Comparison of ENCODE assay signal across 24 mouse cellular contexts in the genomic region with DNA sequence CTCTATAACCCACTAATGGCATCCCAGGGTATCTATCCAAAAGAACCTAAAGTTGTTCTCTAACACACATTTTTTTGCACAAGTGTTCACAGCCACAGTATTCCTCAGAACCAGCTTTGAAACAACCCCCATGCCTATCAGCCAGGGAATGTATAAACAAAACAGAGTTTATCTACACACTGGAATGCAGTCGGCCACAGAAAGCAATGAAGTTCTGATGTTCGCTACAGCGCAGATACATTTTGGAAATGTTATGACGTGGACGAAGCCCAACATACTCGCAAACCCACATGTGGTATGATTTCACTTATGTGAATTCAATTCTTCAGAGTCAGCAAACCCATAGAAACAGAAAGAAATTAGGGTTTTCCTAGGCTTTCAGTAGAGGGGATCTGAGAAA. TPM values are rescaled to one million over a fixed set of nuclear protein-coding genes. Genes with fewer than 3 reads are reported as not detected.
DNase-seq lines count a peak whose midpoint lies in the region; ATAC-seq and TF ChIP-seq lines count a peak whose summit lies in the region.
"Had no signal": no experiment of that assay in that cellular context is flagged by ENCODE, and none has a peak within 500 bp of the region (broad histone marks: within the 10 kb centered on the region; RNA-seq: fewer than 3 reads in every experiment).

No protein-coding gene starts in this region.

- H3K4me1 ChIP-seq in heart, embryonic 10.5 days, result peaks cover 79% of the 10 kb centered on the region
- peaks cover 53% of the 10 kb centered on the region for H3K4me1 ChIP-seq in lung, embryonic 15.5 days

- DNase-seq in heart, embryonic 10.5 days (ENCODE audit: low spot score), result no peak
- no peak for DNase-seq in heart, postnatal 4 days
- DNase-seq in layer of hippocampus, adult 2 months (ENCODE audit: low spot score in 2 of 2), result no peak
- DNase-seq in layer of hippocampus, postnatal 36 days, result no peak
- DNase-seq in lung, adult 18-20 months, result no peak
- DNase-seq in yolk sac, embryonic 10.5 days (ENCODE audit: low spot score), result peak; percentile 34
- DNase-seq: adrenal gland, postnatal 10 days; cerebellum, adult 9-10 months; cerebellum, postnatal 36 days; gastrocnemius, postnatal 10 days; kidney, adult 9 months; kidney, postnatal 10 days; left cerebral cortex, postnatal 4 days; liver, postnatal 0 days; midbrain, embryonic 14.5 days; thymus, adult 2 months; thymus, postnatal 36 days had no signal

- no peak overlapping the region for H3K4me3 ChIP-seq in heart, embryonic 10.5 days
- no peak overlapping the region for H3K4me3 ChIP-seq in layer of hippocampus, adult 2 months
- H3K4me3 ChIP-seq in lung, embryonic 15.5 days, result no peak overlapping the region
- H3K4me3 ChIP-seq: embryonic facial prominence, embryonic 12.5 days; forebrain, embryonic 13.5 days; heart, embryonic 12.5 days had no signal

- H3K9me3 ChIP-seq in heart, embryonic 10.5 days, result no peaks in the 10 kb centered on the region
- no peaks in the 10 kb centered on the region for H3K9me3 ChIP-seq in lung, embryonic 15.5 days
- H3K9me3 ChIP-seq: embryonic facial prominence, embryonic 12.5 days; forebrain, embryonic 13.5 days had no signal

- no peak overlapping the region for H3K4me2 ChIP-seq in lung, embryonic 15.5 days
- H3K4me2 ChIP-seq: embryonic facial prominence, embryonic 12.5 days; forebrain, embryonic 13.5 days; heart, embryonic 12.5 days; hindbrain, embryonic 14.5 days had no signal

- H3K27ac ChIP-seq in heart, embryonic 10.5 days, result peak overlapping the region; percentile 44; the same call in 1 of the 2 replicates
- peak overlapping the region; percentile 96 for H3K27ac ChIP-seq in layer of hippocampus, adult 2 months
- H3K27ac ChIP-seq in lung, embryonic 15.5 days, result peak overlapping the region; percentile 58
- H3K27ac ChIP-seq: embryonic facial prominence, embryonic 12.5 days; forebrain, embryonic 13.5 days; hindbrain, embryonic 14.5 days had no signal

- 23% methylated on average over 6 of the region's 6 CpGs for WGBS in heart, embryonic 10.5 days
- 29% methylated on average over 6 of the region's 6 CpGs for WGBS in lung, embryonic 15.5 days

- no peak overlapping the region for H3K9ac ChIP-seq in lung, embryonic 15.5 days
- H3K9ac ChIP-seq: embryonic facial prominence, embryonic 12.5 days; forebrain, embryonic 13.5 days; heart, embryonic 12.5 days; hindbrain, embryonic 14.5 days; liver, postnatal 0 days had no signal

- TF ChIP-seq CTCF in layer of hippocampus, adult 2 months (conservative IDR thresholded peaks at IDR 0.05), result no peak

- no peaks in the 10 kb centered on the region for H3K36me3 ChIP-seq in heart, embryonic 10.5 days
- H3K36me3 ChIP-seq in lung, embryonic 15.5 days, result no peaks in the 10 kb centered on the region
- H3K36me3 ChIP-seq: embryonic facial prominence, embryonic 12.5 days; G1E; heart, embryonic 12.5 days had no signal

- H3K27me3 ChIP-seq in heart, embryonic 10.5 days (ENCODE audit: insufficient read depth, poor library complexity, severe bottlenecking), result no peaks in the 10 kb centered on the region
- H3K27me3 ChIP-seq in lung, embryonic 15.5 days, result no peaks in the 10 kb centered on the region
- H3K27me3 ChIP-seq: embryonic facial prominence, embryonic 12.5 days; forebrain, embryonic 13.5 days; heart, embryonic 12.5 days had no signal

- ATAC-seq in lung, embryonic 15.5 days (ENCODE audit: borderline replicate concordance, extremely low read depth, low FRiP score, low TSS enrichment), result peak; percentile 24; the same call in 1 of the 2 replicates
- ATAC-seq: forebrain, embryonic 13.5 days; intestine, postnatal 0 days; liver, postnatal 0 days had no signal

RNA-seq across cellular contexts. Expression of a gene that starts 56.8 kb away (rescaled TPM):
- polyA plus RNA-seq in heart, embryonic 10.5 days (2016; fragmentation: Nextera tagmentation; extraction: Ambion mirVana), result 55.0 and 55.8 TPM in 2 replicates
- 10 to 100 TPM; 40.3 to 45.0 TPM for total RNA-seq in heart, postnatal 4 days (2021)
- 10 to 100 TPM; 26.0 to 27.2 TPM for total RNA-seq in layer of hippocampus, adult 2 months (2021)
- 10 to 100 TPM; 26.2 to 27.2 TPM for total RNA-seq in layer of hippocampus, postnatal 36 days (2021)
- polyA plus RNA-seq in lung, embryonic 15.5 days (2015; fragmentation: Nextera tagmentation; extraction: Ambion mirVana), result 48.4 and 50.2 TPM in 2 replicates

Comparison
In these comparisons a context has a peak if more than half of its experiments do, and no peak if none do; other contexts are left out.
1. H3K27ac ChIP-seq: peak in every context shown above with its lines; median percentile 96 in layer of hippocampus, adult 2 months; 58 in lung, embryonic 15.5 days; 44 in heart, embryonic 10.5 days.